14 mouse cellular contexts compared by ENCODE assay signal in genomic region chr13:36264391-36264790, GRCm38 (mm10).
DNase-seq lines count a peak whose midpoint lies in the region; ATAC-seq and TF ChIP-seq lines count a peak whose summit lies in the region.
"Had no signal": no experiment of that assay in that cellular context is flagged by ENCODE, and none has a peak within 500 bp of the region (broad histone marks: within the 10 kb centered on the region; RNA-seq: fewer than 3 reads in every experiment).

No protein-coding gene starts in this region.

- H3K9me3 ChIP-seq in intestine, postnatal 0 days (ENCODE audit: control insufficient read depth), result no peaks in the 10 kb centered on the region
- H3K9me3 ChIP-seq in intestine, embryonic 15.5 days, result no peaks in the 10 kb centered on the region
- H3K9me3 ChIP-seq: hindbrain, embryonic 10.5 days; liver, embryonic 12.5 days had no signal

- H3K4me2 ChIP-seq in intestine, postnatal 0 days (replicated peaks; ENCODE audit: low read depth), result no peak overlapping the region
- H3K4me2 ChIP-seq in intestine, embryonic 15.5 days (replicated peaks), result no peak overlapping the region
- H3K4me2 ChIP-seq: liver, embryonic 12.5 days had no signal

- ATAC-seq in intestine, postnatal 0 days, result no peak
- ATAC-seq in intestine, embryonic 15.5 days, result no peak
- ATAC-seq in CD4-positive, CD25-positive, alpha-beta regulatory T cell, adult 4 months, result no peak
- ATAC-seq: liver, embryonic 12.5 days had no signal

- TF ChIP-seq POLR2A in lung, adult 2 months (IDR thresholded peaks at IDR 0.05; ENCODE audit: borderline replicate concordance, extremely low read depth, low read depth, low read length), result no peak

- peak; percentile 19 for DNase-seq in lung, postnatal 10 days
- no peak for DNase-seq in lung, adult 2 months
- DNase-seq in ZHBTc4 (ENCODE audit: low read depth, low spot score), result peak; percentile 39
- peak; percentile 14 for DNase-seq in lung, postnatal 14 days
- DNase-seq: adrenal gland, adult 2 months; kidney, adult 11 months; right cerebral cortex, postnatal 25 days had no signal

- no peak overlapping the region for H3K4me3 ChIP-seq in intestine, postnatal 0 days (ENCODE audit: low read depth, low read length)
- H3K4me3 ChIP-seq in intestine, embryonic 15.5 days (replicated peaks), result no peak overlapping the region
- no peak overlapping the region for H3K4me3 ChIP-seq in lung, adult 2 months (replicated peaks; ENCODE audit: extremely low read depth, low read depth, low read length)
- H3K4me3 ChIP-seq: hindbrain, embryonic 10.5 days; liver, embryonic 12.5 days; myocyte had no signal

- no peak overlapping the region for H3K27ac ChIP-seq in intestine, postnatal 0 days (ENCODE audit: low read depth, low read length)
- no peak overlapping the region for H3K27ac ChIP-seq in intestine, embryonic 15.5 days
- H3K27ac ChIP-seq: hindbrain, embryonic 10.5 days; liver, embryonic 12.5 days had no signal

- H3K9ac ChIP-seq in intestine, postnatal 0 days (ENCODE audit: low read depth, low read length), result no peak overlapping the region
- no peak overlapping the region for H3K9ac ChIP-seq in intestine, embryonic 15.5 days
- H3K9ac ChIP-seq: liver, embryonic 12.5 days had no signal

- H3K4me1 ChIP-seq in intestine, postnatal 0 days (replicated peaks; ENCODE audit: control insufficient read depth, insufficient read depth, low read length), result no peaks in the 10 kb centered on the region
- no peaks in the 10 kb centered on the region for H3K4me1 ChIP-seq in intestine, embryonic 15.5 days (replicated peaks)
- H3K4me1 ChIP-seq in lung, adult 2 months (ENCODE audit: control insufficient read depth, insufficient read depth, low read length), result peaks cover 2% of the 10 kb centered on the region; the same call in 1 of the 2 replicates

- peaks cover 6% of the 10 kb centered on the region; the same call in 1 of the 2 replicates for H3K36me3 ChIP-seq in intestine, postnatal 0 days (ENCODE audit: control insufficient read depth, insufficient read depth)
- no peaks in the 10 kb centered on the region for H3K36me3 ChIP-seq in intestine, embryonic 15.5 days
- H3K36me3 ChIP-seq: liver, embryonic 12.5 days had no signal

- 0 out of 2 replicates have a peak, but pooled peaks have one; percentile 13 for TF ChIP-seq CTCF in intestine, postnatal 0 days (IDR thresholded peaks at IDR 0.05; ENCODE audit: low read depth)
- no peak for TF ChIP-seq CTCF in lung, adult 2 months (IDR thresholded peaks at IDR 0.05; ENCODE audit: insufficient read depth, low read length)

- 96% methylated on average over 5 of the region's 5 CpGs for WGBS in intestine, postnatal 0 days
- 92% methylated on average over 5 of the region's 5 CpGs for WGBS in intestine, embryonic 15.5 days
- WGBS in lung, adult 2 months, result 93% methylated on average over 5 of the region's 5 CpGs

- H3K27me3 ChIP-seq in intestine, postnatal 0 days (replicated peaks; ENCODE audit: control insufficient read depth, insufficient read depth, low read length), result no peaks in the 10 kb centered on the region
- H3K27me3 ChIP-seq in intestine, embryonic 15.5 days (replicated peaks), result no peaks in the 10 kb centered on the region
- H3K27me3 ChIP-seq: CH12.LX; liver, embryonic 12.5 days had no signal
